8 mouse cellular contexts compared by ENCODE assay signal in genomic region chr7:79392860-79393513, GRCm38 (mm10). TPM values are rescaled to one million over a fixed set of nuclear protein-coding genes. Genes with fewer than 3 reads are reported as not detected.
A peak's percentile ranks its signal among the peaks of the same experiment; 100 is the strongest.
DNase-seq lines count a peak whose midpoint lies in the region; ATAC-seq and TF ChIP-seq lines count a peak whose summit lies in the region.

No protein-coding gene starts in this region.

- peak overlapping the region; percentile 91 for H3K27ac ChIP-seq in ES-Bruce4 (ENCODE audit: insufficient read depth, low read length)
- peak overlapping the region; percentile 95; the same call in 1 of the 2 replicates for H3K27ac ChIP-seq in limb, embryonic 15.5 days
- H3K27ac ChIP-seq in small intestine, adult 2 months (ENCODE audit: insufficient read depth, low read depth, low read length) = no peak overlapping the region

- H3K4me2 ChIP-seq in limb, embryonic 15.5 days = peak overlapping the region; percentile 98

- DNase-seq in cerebellum, postnatal 10 days = peak; percentile 14 to 19
- DNase-seq in cerebellum, adult 11-12 months = no peak
- no peak for DNase-seq in layer of hippocampus, postnatal 36 days
- DNase-seq in left cerebral cortex, adult 18-20 months (ENCODE audit: low spot score in 2 of 2) = no peak

- no peaks in the 10 kb centered on the region for H3K9me3 ChIP-seq in ES-Bruce4 (replicated peaks; ENCODE audit: control insufficient read depth, insufficient read depth, low read length, poor library complexity, severe bottlenecking)
- no peaks in the 10 kb centered on the region for H3K9me3 ChIP-seq in limb, embryonic 15.5 days

- TF ChIP-seq POLR2A in ES-Bruce4 (IDR thresholded peaks at IDR 0.05; ENCODE audit: insufficient read depth, low read length) = no peak
- no peak for TF ChIP-seq POLR2A in small intestine, adult 2 months (IDR thresholded peaks at IDR 0.05; ENCODE audit: low read depth, low read length)

- peaks cover 2% of the 10 kb centered on the region for H3K4me1 ChIP-seq in ES-Bruce4 (ENCODE audit: control insufficient read depth, insufficient read depth, low read length)
- peaks cover 17% of the 10 kb centered on the region for H3K4me1 ChIP-seq in limb, embryonic 15.5 days
- peaks cover 4% of the 10 kb centered on the region; the same call in 1 of the 2 replicates for H3K4me1 ChIP-seq in small intestine, adult 2 months (ENCODE audit: control insufficient read depth, insufficient read depth, insufficient read length, low read length)

- H3K9ac ChIP-seq in ES-Bruce4 (ENCODE audit: low read depth, poor library complexity, severe bottlenecking) = peak overlapping the region; percentile 65
- H3K9ac ChIP-seq in limb, embryonic 15.5 days = 0 out of 2 replicates have a peak overlapping the region, but pooled peaks have one; percentile 55

- no peaks in the 10 kb centered on the region for H3K27me3 ChIP-seq in ES-Bruce4 (ENCODE audit: control insufficient read depth, insufficient read depth, low read length, poor library complexity, severe bottlenecking)
- no peaks in the 10 kb centered on the region for H3K27me3 ChIP-seq in limb, embryonic 15.5 days
- no peaks in the 10 kb centered on the region for H3K27me3 ChIP-seq in small intestine, adult 2 months (ENCODE audit: control insufficient read depth, insufficient read depth, low read length)

- no peak for TF ChIP-seq CTCF in ES-Bruce4 (IDR thresholded peaks at IDR 0.05; ENCODE audit: low read depth, low read length)
- TF ChIP-seq CTCF in small intestine, adult 2 months (IDR thresholded peaks at IDR 0.05; ENCODE audit: extremely low read depth, insufficient read length, insufficient replicate concordance, low read depth, low read length) = no peak

- peak overlapping the region; percentile 94 for H3K4me3 ChIP-seq in ES-Bruce4 (ENCODE audit: low read depth, low read length)
- H3K4me3 ChIP-seq in limb, embryonic 15.5 days = peak overlapping the region; percentile 60
- H3K4me3 ChIP-seq in small intestine, adult 2 months (ENCODE audit: low read depth, low read length) = peak overlapping the region; percentile 18; the same call in 1 of the 2 replicates

- ATAC-seq in erythroblast, adult 5-6 weeks (replicated peaks; ENCODE audit: low FRiP score, poor library complexity, severe bottlenecking) = peak; percentile 81
- ATAC-seq in limb, embryonic 15.5 days (ENCODE audit: insufficient number of reproducible peaks, low FRiP score, low TSS enrichment, low read depth) = no peak

- H3K36me3 ChIP-seq in ES-Bruce4 (ENCODE audit: control insufficient read depth, insufficient read depth, low read length, poor library complexity, severe bottlenecking) = no peaks in the 10 kb centered on the region
- no peaks in the 10 kb centered on the region for H3K36me3 ChIP-seq in limb, embryonic 15.5 days
- no peaks in the 10 kb centered on the region for H3K36me3 ChIP-seq in small intestine, adult 2 months (ENCODE audit: control insufficient read depth, insufficient read depth, low read length)

- no peak for TF ChIP-seq EP300 in ES-Bruce4 (IDR thresholded peaks at IDR 0.05; ENCODE audit: insufficient read depth, low read depth, low read length)

- WGBS in limb, embryonic 15.5 days = 49% methylated on average over 9 of the region's 9 CpGs
- WGBS in small intestine, adult 2 months = 29% methylated on average over 9 of the region's 9 CpGs

RNA-seq across cellular contexts. Expression of gene Fanci, which starts 1.3 kb away (rescaled TPM):
- polyA plus RNA-seq in ES-Bruce4 (2011; ENCODE audit: insufficient read depth, insufficient read length, low read depth, missing spikeins) = 45.0 and 45.2 TPM in 2 replicates
- total RNA-seq in erythroblast, adult 5-6 weeks (2015; ENCODE audit: low replicate concordance) = 2.3 and 6.5 TPM in 2 replicates
- 11.6 and 11.8 TPM in 2 replicates for total RNA-seq in erythroblast, adult 5-6 weeks (2017; ENCODE audit: low replicate concordance)
- 6.1 and 6.2 TPM in 2 replicates for polyA plus RNA-seq in limb, embryonic 15.5 days (2015; fragmentation: Nextera tagmentation; extraction: Ambion mirVana)
- polyA plus RNA-seq in small intestine, adult 2 months (2012; rRNA removed) = 0.80 and 1.8 TPM in 2 replicates
- total RNA-seq in layer of hippocampus, postnatal 36 days (2021) = under 1 TPM; 0.38 to 0.70 TPM
- 1 to 10 TPM in 1 of 2 experiments, under 1 TPM in 1; 0.42 to 1.3 TPM for total RNA-seq in left cerebral cortex, adult 18-20 months (2021)

RNA-seq across cellular contexts. Expression of gene Rlbp1, which starts 6.1 kb away (rescaled TPM):
- polyA plus RNA-seq in ES-Bruce4 (2011; ENCODE audit: insufficient read depth, insufficient read length, low read depth, missing spikeins) = 2.7 and 2.8 TPM in 2 replicates
- not detected in 2 replicates for total RNA-seq in erythroblast, adult 5-6 weeks (2015; ENCODE audit: low replicate concordance)
- total RNA-seq in erythroblast, adult 5-6 weeks (2017; ENCODE audit: low replicate concordance) = not detected in 2 replicates
- 1.1 and 2.0 TPM in 2 replicates for polyA plus RNA-seq in limb, embryonic 15.5 days (2015; fragmentation: Nextera tagmentation; extraction: Ambion mirVana)
- not detected in 2 replicates for polyA plus RNA-seq in small intestine, adult 2 months (2012; rRNA removed)
- 10 to 100 TPM; 23.1 to 23.5 TPM for total RNA-seq in layer of hippocampus, postnatal 36 days (2021)
- total RNA-seq in left cerebral cortex, adult 18-20 months (2021) = 10 to 100 TPM; 24.8 to 27.9 TPM

Comparison
In these comparisons a context has a peak if more than half of its experiments do, and no peak if none do; other contexts are left out.
1. DNase-seq: peak in cerebellum, postnatal 10 days (2 of 2); none in cerebellum, adult 11-12 months (single experiment), layer of hippocampus, postnatal 36 days (0 of 2) and left cerebral cortex, adult 18-20 months (0 of 2).
2. H3K4me3 ChIP-seq: peak in every context shown above with its lines; median percentile 94 in ES-Bruce4; 60 in limb, embryonic 15.5 days; 18 in small intestine, adult 2 months.
3. RNA of gene Rlbp1, which starts 6.1 kb away (total RNA-seq): 24.8 to 27.9 TPM in left cerebral cortex, adult 18-20 months and 23.1 to 23.5 TPM in layer of hippocampus, postnatal 36 days; not detected in erythroblast, adult 5-6 weeks; every median in the first group is over 10 times any median in the second.